Mouse (Mus musculus) CH12.LX (cell line): ENCODE measurements around the gene Ccnjl. TPM values are rescaled to one million over a fixed set of nuclear protein-coding genes. Genes with fewer than 3 reads are reported as not detected.

ENCODE experiments used
- DNase-seq: peaks from one replicate; pipeline ENCODE4 v3.0.0-alpha.2; 2013; ENCODE audit errors: extremely low read depth
- H3K27ac ChIP-seq: 2 replicates; pipeline ENCODE4 v1.5.1; 2012; ENCODE audit warnings: low read depth, mild to moderate bottlenecking, control low read depth, moderate library complexity; ENCODE audit not compliant: insufficient read depth
- H3K27me3 ChIP-seq: replicated peaks from 2 replicates; pipeline ENCODE3; 2012; ENCODE audit warnings: inconsistent platforms
- H3K36me3 ChIP-seq, 2 experiments: replicated peaks in 1 of 2; 2 replicates each; pipeline versions ENCODE3 to v1.6.1; 2012; ENCODE audit warnings: inconsistent platforms in 1 of 2, low read length in 1 of 2, mild to moderate bottlenecking in 1 of 2, mixed read lengths in 1 of 2, moderate library complexity in 1 of 2; ENCODE audit not compliant: control insufficient read depth in 1 of 2, insufficient read depth in 1 of 2
- H3K4me1 ChIP-seq, 2 experiments: 2 replicates each; pipeline ENCODE4 v1.6.1; 2012; ENCODE audit warnings: inconsistent platforms in 1 of 2, moderate library complexity in 1 of 2; ENCODE audit not compliant: insufficient read depth in 2 of 2, control insufficient read depth in 1 of 2
- H3K4me2 ChIP-seq: 2 replicates; pipeline ENCODE4 v1.6.1; 2012; ENCODE audit warnings: low read depth, mild to moderate bottlenecking, control low read depth; ENCODE audit not compliant: poor library complexity, insufficient read depth, severe bottlenecking
- H3K4me3 ChIP-seq, 3 experiments: fragments of 150-350 bp in 1 of 3; sonication (generic) in 1 of 3; replicated peaks in 1 of 3; 2 replicates each; pipeline versions ENCODE3 to v1.5.1; 2011 to 2012; ENCODE audit warnings: low read depth in 2 of 3, low read length in 2 of 3, mild to moderate bottlenecking in 2 of 3, moderate library complexity in 2 of 3, control low read depth in 1 of 3, improper control_type of control experiment in 1 of 3, inconsistent platforms in 1 of 3, mixed read lengths in 1 of 3; ENCODE audit not compliant: poor library complexity in 1 of 3
- H3K79me2 ChIP-seq: replicated peaks from 2 replicates; pipeline ENCODE4 v1.6.1; 2012; ENCODE audit warnings: mild to moderate bottlenecking, moderate library complexity; ENCODE audit not compliant: control insufficient read depth, poor library complexity, insufficient read depth, severe bottlenecking; ENCODE audit errors: extremely low read depth
- H3K9ac ChIP-seq: 2 replicates; pipeline ENCODE4 v1.6.1; 2012; ENCODE audit warnings: low read depth, mild to moderate bottlenecking, control low read depth, moderate library complexity; ENCODE audit not compliant: insufficient read depth
- H3K9me3 ChIP-seq: replicated peaks from 2 replicates; pipeline ENCODE3; 2012; ENCODE audit warnings: low read length, inconsistent platforms, mixed read lengths
- CHD2 ChIP-seq: IDR thresholded peaks from 2 replicates; pipeline ENCODE4 v1.6.1; 2011; ENCODE audit warnings: low read length, improper control_type of control experiment
- E2F4 ChIP-seq: IDR thresholded peaks from 2 replicates; pipeline ENCODE4 v1.6.1; 2011; ENCODE audit warnings: low read depth, low read length, improper control_type of control experiment; ENCODE audit not compliant: insufficient replicate concordance
- EP300 ChIP-seq: IDR thresholded peaks from 2 replicates; pipeline ENCODE4 v1.6.1; 2011; ENCODE audit warnings: low read length, improper control_type of control experiment
- GABPA ChIP-seq: IDR thresholded peaks from 2 replicates; pipeline ENCODE4 v1.6.1; 2012; ENCODE audit warnings: low read depth, low read length, improper control_type of control experiment, inconsistent platforms; ENCODE audit not compliant: insufficient replicate concordance
- HCFC1 ChIP-seq: IDR thresholded peaks from 2 replicates; pipeline ENCODE4 v1.6.1; 2012; ENCODE audit warnings: low read depth, mild to moderate bottlenecking, inconsistent platforms, low read length, improper control_type of control experiment
- JUN ChIP-seq: IDR thresholded peaks from 2 replicates; pipeline ENCODE4 v1.6.1; 2011; ENCODE audit warnings: low read depth, mild to moderate bottlenecking, low read length, improper control_type of control experiment, moderate library complexity; ENCODE audit not compliant: insufficient read depth
- MAX ChIP-seq: IDR thresholded peaks from 2 replicates; pipeline ENCODE4 v1.6.1; 2011; ENCODE audit warnings: low read length, improper control_type of control experiment
- MEF2A ChIP-seq: IDR thresholded peaks from 2 replicates; pipeline ENCODE4 v1.6.1; 2014; ENCODE audit warnings: low read depth, mild to moderate bottlenecking, inconsistent platforms, low read length, improper control_type of control experiment, borderline replicate concordance
- MXI1 ChIP-seq: IDR thresholded peaks from 2 replicates; pipeline ENCODE4 v1.6.1; 2011; ENCODE audit warnings: mild to moderate bottlenecking, low read depth, low read length, improper control_type of control experiment
- NRF1 ChIP-seq: IDR thresholded peaks from 2 replicates; pipeline ENCODE4 v1.6.1; 2014; ENCODE audit warnings: low read depth, mild to moderate bottlenecking, inconsistent platforms, low read length, improper control_type of control experiment, moderate library complexity
- POLR2AphosphoS2 ChIP-seq: IDR thresholded peaks from 2 replicates; pipeline ENCODE4 v1.6.1; 2011; ENCODE audit warnings: low read depth, low read length, improper control_type of control experiment
- RCOR1 ChIP-seq: conservative IDR thresholded peaks from 2 replicates; pipeline ENCODE4 v1.6.1; 2012; ENCODE audit warnings: low read depth, mild to moderate bottlenecking, inconsistent platforms, low read length, improper control_type of control experiment
- SMC3 ChIP-seq: IDR thresholded peaks from 2 replicates; pipeline ENCODE4 v1.6.1; 2011; ENCODE audit warnings: low read depth, low read length, improper control_type of control experiment
- TCF12 ChIP-seq: IDR thresholded peaks from 2 replicates; pipeline ENCODE4 v1.6.1; 2014; ENCODE audit warnings: low read depth, mild to moderate bottlenecking, inconsistent platforms, low read length, improper control_type of control experiment
- UBTF ChIP-seq: IDR thresholded peaks from 2 replicates; pipeline ENCODE4 v1.6.1; 2012; ENCODE audit warnings: low read depth, mild to moderate bottlenecking, inconsistent platforms, low read length, improper control_type of control experiment, moderate library complexity
- dilution Hi-C: fragments of 300-500 bp; cut with MboI; formaldehyde crosslinking; loops from 2 replicates; pipeline ENCODE4 v1.14.3; 2020; ENCODE audit warnings: low sequenced_read_pairs; ENCODE audit not compliant: extremely low pct_unique_long_range_greater_than_20kb, extremely low pct_ligation_motif_present
- in situ Hi-C: fragments of 300-500 bp; cut with MboI; formaldehyde crosslinking; loops from 3 replicates; pipeline ENCODE4 v1.14.3; 2019; ENCODE audit warnings: low sequenced_read_pairs, low pct_ligation_motif_present, low pct_unique_long_range_greater_than_20kb, mixed read lengths
- polyA plus RNA-seq: library from polyadenylated mRNA; unstranded; fragments of >175 nt; gene quantifications from 2 replicates; pipeline ENCODE4 v1.2.1, GENCODE M21; 2012; ENCODE audit warnings: low read depth; ENCODE audit not compliant: insufficient read length
- total RNA-seq, 2 experiments: library from RNA; depleted of rRNA; stranded (reverse); fragments of 300-350 nt in 1 of 2; fragments of >200 nt in 1 of 2; gene quantifications; 2 replicates each; pipeline ENCODE4 v1.2.3; 2012 to 2014

Ccnjl gene
- total and polyA plus RNA-seq, 3 experiments, result not detected

DNA sequence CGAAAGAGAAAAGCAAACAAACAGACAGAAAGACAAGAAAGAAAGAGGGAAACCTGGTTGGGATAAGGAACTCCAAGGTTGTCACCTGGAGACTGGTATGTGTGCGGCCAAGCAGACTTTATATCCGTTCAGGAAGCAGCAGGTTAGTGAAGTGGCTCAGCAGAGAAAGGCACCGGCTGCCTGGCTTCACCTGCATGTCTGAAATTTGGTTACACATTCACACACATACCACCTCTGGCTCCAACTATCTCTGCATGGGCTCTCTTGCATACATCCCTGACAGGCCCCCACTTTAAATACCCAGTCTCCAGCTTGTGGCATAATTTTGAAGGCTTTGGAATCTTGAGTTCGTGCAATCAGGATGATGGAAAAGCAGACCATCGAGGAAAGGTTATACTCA is 77.3 kb downstream of the Ccnjl start:
- H3K9me3 ChIP-seq, result no peaks in the 10 kb centered on the region
- no peaks in the 10 kb centered on the region for H3K36me3 ChIP-seq
- no peaks in the 10 kb centered on the region for H3K27me3 ChIP-seq
- no peaks in the 10 kb centered on the region for H3K4me1 ChIP-seq
- H3K9ac ChIP-seq, result no peak overlapping the region
- no peak overlapping the region for H3K4me3 ChIP-seq
- DNase-seq, result no peak
- no peak overlapping the region for H3K27ac ChIP-seq
- H3K79me2 ChIP-seq, result no peaks in the 10 kb centered on the region
- dilution Hi-C loops (no loop called here), in situ Hi-C loops (no loop called here)
- no peak overlapping the region for H3K4me2 ChIP-seq
- TF ChIP-seq EP300, result no peak
- TF ChIP-seq GABPA, result no peak
- TF ChIP-seq CHD2, result no peak
- TF ChIP-seq MXI1, result no peak
- TF ChIP-seq E2F4, result no peak
- no peak for TF ChIP-seq HCFC1
- TF ChIP-seq MAX, result no peak
- no peak for TF ChIP-seq RCOR1
- TF ChIP-seq SMC3, result no peak
- no peak for TF ChIP-seq NRF1
- TF ChIP-seq JUN, result no peak
- TF ChIP-seq TCF12, result no peak
- TF ChIP-seq UBTF, result no peak

- no peaks in the 10 kb centered on the region for H3K27me3 ChIP-seq
- dilution Hi-C loops, result no loop called here
- no peaks in the 10 kb centered on the region for H3K79me2 ChIP-seq
- H3K4me1 ChIP-seq, result peaks cover 0 to 9% of the 10 kb centered on the region in 2 experiments; a peak in 2 of 4 replicates
- H3K9ac ChIP-seq, result no peak overlapping the region
- DNase-seq, result no peak
- no peaks in the 10 kb centered on the region for H3K9me3 ChIP-seq
- H3K27ac ChIP-seq, result no peak overlapping the region
- H3K4me3 ChIP-seq, result no peak overlapping the region
- H3K4me2 ChIP-seq, result no peak overlapping the region
- H3K36me3 ChIP-seq, result no peaks in the 10 kb centered on the region
- TF ChIP-seq POLR2AphosphoS2, result no peak
- no peak for TF ChIP-seq MEF2A
- TF ChIP-seq HCFC1, result no peak
- no peak for TF ChIP-seq E2F4
- in situ Hi-C loops, result no loop called here
These were observed 79.9 kb downstream of the Ccnjl start for GRCm38 (mm10) chr11:43608440-43608839.
